Mouse (Mus musculus) thymus, postnatal 0 days (tissue): Measurements from ENCODE around the gene Acaca. TPM values are rescaled to one million over a fixed set of nuclear protein-coding genes. Genes with fewer than 3 reads are reported as not detected.

Source experiments
- DNase-seq: peaks from one replicate; pipeline ENCODE4 v3.0.0-alpha.2; 2015; ENCODE audit warnings: low spot score
- polyA plus RNA-seq: library from polyadenylated mRNA; unstranded; fragments of >200 nt; fragmentation: Nextera tagmentation; extraction: Ambion mirVana; gene quantifications from 2 replicates; pipeline ENCODE4 v1.2.1, GENCODE M21; 2015

The Acaca gene
- 4.5 and 5.4 TPM in 2 replicates for polyA plus RNA-seq

DNA sequence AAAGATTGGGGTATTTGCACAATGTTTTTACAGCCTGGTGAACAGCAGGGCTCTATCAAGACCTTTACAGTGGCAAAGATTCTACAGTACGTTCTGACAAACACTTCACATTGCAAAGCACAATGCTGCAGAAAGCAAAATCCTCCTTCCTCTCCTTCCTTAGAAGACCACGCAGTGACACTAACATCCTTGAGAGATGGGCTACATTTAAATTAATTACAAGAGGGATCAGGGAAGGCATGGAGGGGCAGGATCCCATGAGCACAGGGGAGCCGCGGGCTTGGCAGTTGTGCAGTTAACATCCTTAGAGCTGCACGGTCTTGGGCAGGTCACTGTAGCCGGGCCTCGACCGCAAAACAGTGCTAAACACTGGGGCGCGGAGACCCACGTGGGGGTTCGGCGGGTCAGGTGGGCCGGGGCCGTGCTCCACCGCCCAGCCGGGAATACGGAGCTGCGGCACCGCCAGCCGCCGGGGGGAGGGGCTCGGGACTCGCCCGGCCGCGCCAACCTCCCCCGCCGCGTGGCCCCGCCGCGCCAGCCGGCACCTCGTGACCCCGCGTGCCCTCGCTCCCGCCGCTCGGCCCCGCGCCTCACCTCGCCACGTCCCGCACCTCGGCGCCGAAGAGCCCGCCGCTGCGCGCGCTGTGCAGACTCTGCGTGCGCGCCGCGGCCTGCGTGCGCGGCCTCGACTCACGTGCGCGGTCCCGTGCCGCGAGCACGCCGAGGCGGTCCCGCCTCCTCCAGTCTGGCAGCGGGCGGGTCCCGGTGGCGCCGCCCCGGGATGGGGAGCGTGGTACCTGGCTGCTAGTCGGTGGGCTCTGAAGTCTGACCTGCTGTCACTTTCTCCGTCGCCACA is at the start of gene Acaca, which contains the start of gene Tada2a:
Acaca (plus strand) TSS at position 730 of the 856 bp plus-strand sequence.
Tada2a (minus strand) TSS at position 658 of the 856 bp plus-strand sequence.
- DNase-seq = peak; percentile 89

DNA sequence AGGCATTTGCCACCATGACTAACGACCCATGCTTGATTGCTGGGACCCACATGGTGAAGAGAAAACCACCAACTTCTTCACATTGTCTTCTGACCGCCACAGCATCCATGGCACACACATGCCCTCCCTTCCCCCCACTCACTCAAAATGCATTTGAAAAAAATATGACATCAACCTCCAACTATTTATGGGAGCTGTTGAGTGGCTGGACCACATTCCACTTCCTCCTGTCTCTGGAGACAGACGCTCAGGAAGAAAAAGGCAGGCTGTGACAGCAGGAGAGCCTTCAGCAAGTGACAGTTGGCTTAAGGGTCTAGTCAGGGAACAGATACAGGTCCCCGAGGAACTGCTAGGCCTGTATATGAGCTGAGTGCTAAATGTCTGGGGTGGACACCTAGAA is 49.6 kb upstream of the Acaca start:
- DNase-seq = no peak

DNA sequence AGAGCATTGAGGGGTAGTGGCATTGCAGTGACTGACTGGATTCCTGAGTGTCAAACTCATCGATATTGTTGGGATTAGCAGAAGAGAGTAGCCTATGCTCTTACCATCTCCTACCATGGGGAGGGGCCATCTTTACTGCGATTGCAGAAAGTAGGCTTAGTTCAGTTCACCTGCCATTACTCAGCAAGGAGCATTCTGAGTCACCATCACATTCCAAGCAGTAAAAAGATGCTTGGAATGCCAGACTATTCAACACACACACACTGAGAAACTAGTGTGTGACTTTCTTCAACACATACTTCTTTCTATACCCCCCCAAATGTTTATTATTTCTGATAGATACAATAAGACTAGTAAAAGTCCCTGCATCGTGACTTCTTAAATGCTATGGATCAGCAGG is 49.1 kb upstream of the Acaca start:
- DNase-seq = no peak

DNA sequence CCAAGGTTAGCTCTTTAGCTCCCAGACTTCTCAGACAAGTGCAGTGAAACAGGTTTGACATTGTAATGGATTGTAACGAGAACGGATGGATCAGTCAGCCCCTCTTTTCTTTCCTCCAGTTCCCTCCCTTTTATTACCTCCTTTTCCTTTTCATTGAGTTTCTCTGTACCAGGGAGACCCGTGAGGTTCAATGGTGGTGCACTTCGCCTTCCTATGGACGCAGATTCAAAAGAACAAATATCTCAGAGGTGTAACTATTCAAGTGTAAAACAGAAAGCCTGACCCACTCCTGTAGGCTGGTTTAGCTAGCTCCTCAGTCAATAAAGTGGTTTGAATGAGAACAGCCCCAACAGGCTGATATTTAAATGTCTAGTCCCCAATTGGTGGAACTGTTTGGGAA is 47.6 kb upstream of the Acaca start:
- no peak for DNase-seq

DNA sequence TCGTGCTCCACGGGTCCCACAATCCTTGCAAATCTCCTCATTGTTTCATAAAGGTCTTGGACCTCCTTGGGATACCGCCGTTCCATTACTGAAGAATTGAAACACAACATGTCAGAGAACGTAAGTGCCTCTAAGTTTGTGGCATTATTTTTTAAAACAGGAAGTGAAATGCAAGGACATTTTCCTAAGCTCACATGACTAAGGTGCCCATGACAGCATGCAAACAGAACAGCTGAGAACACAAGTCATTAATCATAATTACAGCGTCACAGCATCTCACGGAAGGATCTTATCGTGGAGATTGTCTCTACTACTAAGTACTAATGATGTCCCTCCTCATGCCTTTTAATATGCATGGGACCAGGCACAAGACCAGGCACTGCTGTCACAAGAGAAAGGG is 38.9 kb upstream of the Acaca start:
- no peak for DNase-seq

DNA sequence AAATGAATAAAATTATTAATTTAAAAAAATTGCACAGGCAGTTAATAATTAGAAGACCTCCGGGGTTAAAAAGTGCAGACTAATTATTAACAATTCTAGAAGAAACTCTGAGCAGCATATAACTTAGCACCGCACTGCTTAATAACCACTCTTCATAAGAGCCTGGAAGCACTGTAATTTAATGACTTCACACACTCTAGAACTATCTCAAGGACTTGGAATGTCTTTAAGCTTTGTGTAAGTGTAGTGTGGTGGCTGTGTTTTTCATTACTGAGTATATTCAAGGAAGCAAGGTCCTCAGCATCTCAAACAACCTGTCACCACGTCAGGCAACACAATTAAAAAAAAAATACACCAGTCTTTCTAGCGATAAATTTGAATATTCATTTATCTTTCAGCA is 34.4 kb upstream of the Acaca start:
- DNase-seq = no peak

DNA sequence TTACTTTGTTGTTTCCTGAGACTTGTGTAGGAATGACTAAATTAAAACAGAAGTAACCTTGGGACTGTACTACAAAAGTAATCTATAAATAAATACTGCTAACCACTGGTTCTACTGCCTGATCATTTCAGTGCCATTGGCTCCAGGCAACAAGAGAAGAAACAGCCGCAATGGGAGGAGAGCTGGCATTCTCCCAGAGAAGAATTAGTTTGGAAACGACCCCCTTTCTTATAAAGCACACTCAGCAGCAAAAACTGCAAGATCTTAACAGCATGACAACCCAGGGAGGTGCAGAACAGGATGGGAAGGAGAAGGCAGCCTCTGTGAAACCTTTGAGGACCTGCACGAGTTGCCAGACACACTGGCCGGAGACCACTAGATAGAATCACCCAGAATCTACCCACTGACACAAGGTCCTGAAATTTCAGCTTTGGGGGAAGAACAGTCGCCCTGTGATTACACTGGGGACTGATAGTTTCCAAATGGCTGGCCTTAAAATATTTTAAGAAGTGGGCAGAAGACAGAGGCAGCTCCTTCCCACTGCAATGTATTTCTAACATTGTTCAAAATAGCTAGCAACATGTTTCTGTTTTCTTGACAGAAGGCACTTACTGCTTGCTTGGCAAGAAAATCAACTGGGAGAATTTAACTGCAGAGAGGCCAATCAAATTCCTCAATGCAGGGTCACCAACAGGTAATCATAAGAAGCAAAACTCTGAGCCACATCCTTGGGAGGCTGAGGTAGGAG is 32.0 kb upstream of the Acaca start:
- DNase-seq = no peak

DNA sequence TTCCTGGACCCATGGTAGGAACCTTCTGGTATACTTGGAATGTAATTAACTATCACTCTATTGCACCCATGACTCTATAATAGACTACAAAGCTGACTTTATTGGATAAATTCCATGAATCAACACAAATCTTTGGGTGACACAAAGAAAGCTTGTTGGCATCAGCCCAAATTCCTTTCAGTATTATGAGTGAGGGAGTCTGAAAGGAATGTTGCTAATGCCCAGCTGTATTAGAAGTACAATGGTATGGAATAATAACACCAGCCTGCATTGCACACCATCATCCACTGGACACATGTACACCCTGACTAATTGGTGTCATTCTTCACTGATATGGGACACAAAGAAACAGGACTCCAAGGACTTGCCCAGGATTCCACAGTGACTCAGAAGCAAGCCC is 28.3 kb upstream of the Acaca start:
- DNase-seq = no peak

DNA sequence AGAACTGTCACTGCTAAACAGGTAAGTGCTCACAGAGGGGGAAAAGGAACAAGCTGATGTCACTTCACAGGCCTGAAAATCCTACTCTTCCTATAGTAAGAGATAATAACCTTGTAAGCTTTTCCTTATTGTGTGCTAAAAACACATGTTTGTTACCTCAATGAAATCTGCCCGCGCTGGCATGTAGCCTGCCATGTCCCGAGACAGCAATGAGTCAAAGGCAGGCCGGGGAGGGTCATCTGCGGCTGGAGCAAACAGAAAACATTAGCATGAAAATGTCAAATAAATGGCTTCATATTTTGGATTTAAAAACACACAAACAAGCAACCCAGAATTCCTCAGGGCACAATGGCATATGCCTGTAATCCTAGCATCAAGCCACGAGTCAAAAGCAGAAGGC is 25.4 kb upstream of the Acaca start:
- no peak for DNase-seq

DNA sequence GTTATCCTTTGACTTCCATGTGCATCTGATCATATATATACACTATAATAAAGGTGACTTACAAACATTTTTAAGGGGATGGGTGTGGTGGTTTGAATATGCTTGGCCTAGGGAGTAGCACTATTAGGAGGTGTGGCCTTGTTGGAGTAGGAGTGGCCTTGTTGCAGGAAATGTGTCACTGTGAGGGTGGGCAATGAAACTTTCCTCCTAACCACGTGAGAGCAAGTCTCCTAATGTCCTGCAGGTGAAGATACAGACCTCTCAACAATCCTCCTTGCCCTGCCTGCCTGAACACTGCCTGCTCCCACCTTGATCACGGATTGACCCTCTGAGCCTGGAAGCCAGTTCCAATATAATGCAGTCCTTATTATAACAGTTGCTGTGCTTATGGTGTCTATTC is 22.3 kb upstream of the Acaca start:
- DNase-seq = no peak

DNA sequence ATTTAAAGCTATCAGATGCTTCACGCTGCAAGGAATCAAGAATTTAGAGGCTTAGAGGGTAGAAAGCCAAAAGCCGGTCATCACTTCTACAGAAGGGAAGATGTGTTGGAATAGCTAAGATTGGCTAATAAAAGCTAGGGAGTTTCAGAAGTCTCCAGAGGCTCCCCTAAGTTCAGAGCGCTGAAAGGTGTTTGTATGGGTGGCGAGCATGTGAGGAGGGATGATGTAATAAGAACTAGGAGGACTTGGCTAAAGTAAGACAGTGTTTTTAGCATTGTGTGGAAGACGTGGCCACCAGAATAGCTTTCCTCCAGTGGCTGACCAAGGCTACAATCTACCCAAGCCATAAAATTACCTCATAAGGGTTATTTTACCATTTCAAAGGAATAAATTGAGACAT is 15.8 kb upstream of the Acaca start:
- DNase-seq = no peak

DNA sequence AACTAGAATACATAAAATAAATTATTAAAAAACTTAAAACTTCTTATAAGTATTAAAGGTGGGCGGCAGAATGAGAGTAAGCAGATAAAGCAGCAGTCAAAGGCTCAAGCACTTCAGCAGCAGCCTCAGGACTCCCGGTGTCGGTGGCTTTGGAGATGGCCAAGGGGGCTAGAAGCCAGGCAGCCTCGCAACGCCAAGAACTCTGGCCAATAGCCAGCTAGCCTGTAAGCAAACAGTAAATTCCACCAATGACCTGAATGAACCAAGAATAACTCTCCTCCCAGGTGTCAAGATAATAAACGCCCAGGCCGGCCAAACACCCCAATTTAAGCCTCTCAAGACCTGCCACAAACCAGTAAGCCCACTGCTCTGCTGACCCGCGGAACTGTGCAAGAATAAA is 13.8 kb upstream of the Acaca start:
- DNase-seq = no peak

DNA sequence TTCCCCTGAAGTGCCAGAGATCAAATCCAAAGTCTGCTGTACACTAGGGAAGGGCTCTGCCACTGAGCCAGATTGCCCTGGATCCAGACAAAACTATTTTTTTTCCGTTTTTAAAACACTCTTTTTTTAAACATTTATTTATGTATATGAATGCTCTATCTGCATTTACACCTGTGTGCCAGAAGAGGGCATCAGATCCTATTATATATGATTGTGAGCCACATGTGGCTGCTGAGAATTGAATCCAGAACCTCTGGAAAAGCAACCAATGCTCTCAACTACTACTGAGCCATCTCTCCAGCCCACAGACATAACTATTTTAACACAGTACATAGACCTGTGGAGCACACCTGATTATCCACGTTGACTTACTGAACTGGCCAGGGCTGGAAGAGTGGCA is 13.3 kb upstream of the Acaca start:
- DNase-seq = no peak

DNA sequence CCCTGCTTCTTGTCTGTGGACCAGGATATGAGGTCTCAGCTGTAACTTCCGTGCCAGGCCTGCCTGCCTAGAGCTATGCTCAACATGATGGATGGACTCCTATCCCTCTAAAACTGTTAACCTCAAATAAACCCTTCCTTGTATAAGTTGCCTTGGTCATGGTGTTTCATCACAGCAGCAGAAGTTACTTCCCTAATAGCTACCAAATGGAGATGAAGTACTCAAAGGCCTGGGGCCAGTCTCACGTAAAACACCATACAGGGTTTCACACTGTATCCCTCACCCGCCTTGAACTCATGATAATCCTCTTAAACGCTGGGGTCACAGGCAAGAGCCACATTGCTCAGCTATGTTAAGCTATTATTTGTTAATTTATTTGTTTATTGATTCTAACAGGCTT is 12.0 kb upstream of the Acaca start:
- no peak for DNase-seq

DNA sequence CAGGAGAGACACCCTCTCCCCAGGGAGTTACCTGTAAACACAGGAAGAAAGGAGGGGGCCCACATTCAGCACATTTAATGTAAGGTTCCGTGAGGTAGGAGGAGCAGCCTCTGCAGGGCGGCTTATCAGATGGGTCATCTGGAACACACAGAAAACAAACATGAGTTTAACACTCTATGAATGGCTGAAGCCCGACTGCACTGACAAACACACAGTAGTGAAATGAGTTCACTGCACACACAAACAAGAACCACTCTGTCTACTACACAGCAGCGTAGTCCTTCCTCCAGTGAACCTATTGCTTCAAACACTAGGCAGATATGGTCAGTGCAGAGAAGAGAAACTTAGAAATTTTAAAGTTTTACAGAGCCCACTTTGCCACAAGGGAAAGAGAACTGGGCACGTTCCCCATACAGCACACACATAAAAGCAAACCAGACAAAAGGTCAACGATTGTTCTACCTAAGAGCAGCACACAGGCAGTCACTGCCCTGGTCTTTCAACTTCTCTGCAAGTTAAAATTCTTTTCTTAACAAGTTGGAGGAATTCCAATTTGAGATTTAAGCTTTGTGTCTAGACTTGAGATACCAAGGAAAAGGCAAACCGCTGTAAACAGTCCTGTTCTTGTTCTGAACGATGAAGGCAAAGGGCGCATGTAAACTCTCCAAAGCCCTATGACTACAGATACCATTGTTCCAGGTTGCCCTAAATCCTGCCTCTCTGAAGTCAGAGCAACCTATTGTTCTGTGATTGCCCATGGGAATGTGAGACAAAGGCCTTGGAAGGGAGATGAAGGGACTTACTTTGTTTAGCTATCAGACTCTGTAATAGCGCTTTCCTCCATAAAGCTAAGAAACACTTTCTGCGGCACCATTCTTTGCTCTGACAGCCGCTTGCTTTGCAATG is 8.2 kb upstream of the Acaca start:
- DNase-seq = no peak

DNA sequence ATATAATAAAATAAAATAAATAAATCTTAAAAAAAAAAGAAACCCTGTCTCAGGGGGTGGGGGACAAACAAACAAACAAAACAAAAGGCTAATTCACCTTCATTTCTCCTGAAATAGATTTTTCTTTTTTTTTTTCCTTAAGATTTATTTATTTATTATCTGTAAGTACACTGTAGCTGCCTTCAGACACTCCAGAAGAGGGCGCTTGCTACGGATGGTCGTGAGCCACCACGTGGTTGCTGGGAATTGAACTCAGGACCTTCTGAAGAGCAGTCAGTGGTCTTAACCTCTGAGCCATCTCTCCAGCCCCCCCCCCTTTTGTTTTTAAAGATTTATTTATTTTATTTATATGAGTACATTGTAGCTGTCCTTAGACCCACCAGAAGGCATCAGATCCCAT is 1.5 kb upstream of the Acaca start:
- no peak for DNase-seq

DNA sequence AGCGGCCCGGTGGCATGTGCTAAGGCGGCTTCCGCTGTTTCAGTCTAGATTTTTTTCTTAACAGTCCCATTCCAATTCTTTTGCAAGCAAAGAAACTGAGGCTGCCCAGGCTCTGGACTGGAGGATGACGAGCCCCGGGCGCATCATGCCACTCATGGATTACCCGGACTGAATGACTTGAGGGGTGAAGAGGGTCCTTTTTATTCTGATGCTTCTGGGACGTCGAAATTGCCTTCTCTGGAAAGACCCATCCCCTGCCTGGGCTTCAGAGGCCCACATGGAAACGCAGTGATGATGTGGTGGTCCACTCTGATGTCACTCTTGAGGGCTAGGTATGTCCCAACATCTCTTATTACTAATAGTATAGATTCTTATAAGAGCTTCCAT is 320 bp downstream of the Acaca start:
- no peak for DNase-seq

DNA sequence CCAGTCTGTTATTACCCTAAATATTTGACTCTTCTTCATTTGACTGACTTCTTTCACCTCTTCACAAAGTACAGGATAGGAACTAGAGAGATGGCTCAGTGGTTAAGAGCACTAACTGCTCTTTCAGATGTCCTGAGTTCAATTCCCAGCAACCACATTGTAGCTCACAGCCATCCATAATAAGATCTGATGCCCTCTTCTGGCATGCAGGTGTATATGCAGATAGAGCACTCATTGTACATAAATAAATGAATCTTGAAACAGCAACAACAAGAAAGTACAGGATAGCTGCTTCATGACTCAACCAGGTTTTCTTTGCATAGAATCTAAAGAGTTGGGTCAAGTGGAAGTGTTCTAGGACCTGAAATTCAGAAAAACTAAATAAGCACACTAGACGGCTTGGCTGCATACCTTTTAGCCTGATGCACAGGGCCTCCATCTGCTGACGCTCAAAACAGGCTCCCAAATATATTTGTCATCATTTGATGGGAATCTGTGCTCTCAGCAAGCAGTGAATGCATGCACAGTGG is 4.9 kb downstream of the Acaca start:
- DNase-seq = peak; percentile 21

DNA sequence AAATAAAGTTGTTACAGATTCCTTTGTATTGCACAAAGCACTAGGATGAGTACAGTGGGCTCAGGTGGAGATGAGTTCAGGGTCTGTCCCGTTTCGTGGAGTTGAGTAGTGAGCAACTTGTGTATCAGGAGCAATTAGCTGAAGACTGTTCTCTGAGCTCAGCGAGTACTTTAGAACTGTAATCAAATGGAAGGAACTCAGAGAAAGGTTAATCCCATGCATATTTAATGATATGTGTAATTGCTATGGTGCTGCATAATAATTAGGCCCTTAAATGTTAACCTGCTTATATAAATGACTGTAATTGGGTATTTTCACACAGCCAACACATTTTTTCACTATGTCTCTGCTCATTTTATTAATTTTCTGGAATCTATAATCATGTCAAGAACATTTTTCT is 7.0 kb downstream of the Acaca start:
- DNase-seq = no peak

DNA sequence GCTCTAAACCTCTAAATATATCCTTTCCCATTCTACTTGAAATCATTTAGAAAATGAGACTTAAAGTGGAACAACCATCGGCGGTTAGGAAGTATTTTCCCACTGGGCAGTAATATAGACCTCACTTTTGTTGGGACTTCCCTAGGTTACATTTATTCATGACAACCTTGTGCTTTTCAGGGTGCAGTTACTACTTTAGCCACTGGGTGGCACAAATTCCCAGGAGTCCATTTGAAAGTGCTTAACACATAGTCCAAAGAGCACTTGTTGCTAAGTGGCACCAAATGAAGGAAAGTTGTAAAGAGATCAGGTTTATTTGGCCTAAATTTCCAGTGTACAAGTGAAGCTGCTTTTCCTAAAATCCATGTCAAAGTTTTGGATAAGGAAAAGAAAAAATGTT is 12.3 kb downstream of the Acaca start:
- peak; percentile 64 for DNase-seq

DNA sequence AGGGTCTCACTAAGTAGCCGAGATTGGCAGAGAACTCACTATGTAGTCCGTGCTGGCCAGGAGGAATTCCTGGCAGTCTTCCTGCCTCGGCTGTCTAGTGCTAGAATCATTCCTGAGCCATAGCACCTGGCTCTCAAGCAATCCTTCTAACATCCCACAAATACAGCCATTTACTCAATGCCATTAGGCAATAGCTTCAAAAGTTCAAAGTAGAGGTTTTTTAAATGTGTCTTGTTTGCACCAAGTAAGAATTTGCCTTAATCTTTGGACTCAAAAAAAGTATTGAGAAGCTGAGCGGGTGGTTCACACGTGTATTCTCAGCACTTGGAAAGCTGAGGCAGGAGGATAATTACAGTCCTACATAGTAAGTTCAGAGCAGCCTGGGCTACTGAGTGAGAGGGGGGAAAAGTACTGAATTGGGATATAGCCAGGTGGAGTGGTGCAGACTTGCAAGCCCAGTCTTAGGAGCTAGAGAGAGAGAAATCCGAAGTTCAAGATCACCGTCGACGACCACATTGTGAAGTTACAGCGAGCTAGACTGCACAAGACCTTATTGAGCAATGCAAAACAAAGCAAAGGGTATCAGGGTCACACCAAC is 15.8 kb downstream of the Acaca start:
- no peak for DNase-seq
